Mouse (Mus musculus): ENCODE data around the gene Zdhhc14. TPM values are rescaled to one million over a fixed set of nuclear protein-coding genes. Genes with fewer than 3 reads are reported as not detected.

Gene Zdhhc14
- polyA plus RNA-seq, 1 experiment from 2014 or later = 1.6 TPM

- Histone ChIP-seq H3K4me1 (ENCODE audit: insufficient read depth) (peaks cover 5% of the 10 kb centered on the region; the same call in 1 of the 2 replicates), H3K27ac (ENCODE audit: low read depth) (peak overlapping the region; percentile 50; the same call in 1 of the 2 replicates), H3K4me3 (ENCODE audit: low read depth, low read length) (peak overlapping the region; percentile 69), H3K36me3 (ENCODE audit: insufficient read depth) (no peaks in the 10 kb centered on the region), H3K4me2 (peak overlapping the region; percentile 100), H3K9ac (peak overlapping the region; percentile 52), H3K9me3 (ENCODE audit: low read depth, low read length) (no peaks in the 10 kb centered on the region), H3K27me3 (ENCODE audit: insufficient read depth, low read length) (peaks cover 15% of the 10 kb centered on the region)
- ATAC-seq (ENCODE audit: insufficient read depth) (peak; percentile 48), DNase-seq (peak; percentile 48)
- TF ChIP-seq CTCF (IDR thresholded peaks at IDR 0.05; ENCODE audit: low read depth) = no peak
- WGBS = under 1% methylated on average over 48 of the region's 48 CpGs
Measured at GRCm38 (mm10) chr17:5492746-5493160, 396 bp downstream of the Zdhhc14 start.

DNA sequence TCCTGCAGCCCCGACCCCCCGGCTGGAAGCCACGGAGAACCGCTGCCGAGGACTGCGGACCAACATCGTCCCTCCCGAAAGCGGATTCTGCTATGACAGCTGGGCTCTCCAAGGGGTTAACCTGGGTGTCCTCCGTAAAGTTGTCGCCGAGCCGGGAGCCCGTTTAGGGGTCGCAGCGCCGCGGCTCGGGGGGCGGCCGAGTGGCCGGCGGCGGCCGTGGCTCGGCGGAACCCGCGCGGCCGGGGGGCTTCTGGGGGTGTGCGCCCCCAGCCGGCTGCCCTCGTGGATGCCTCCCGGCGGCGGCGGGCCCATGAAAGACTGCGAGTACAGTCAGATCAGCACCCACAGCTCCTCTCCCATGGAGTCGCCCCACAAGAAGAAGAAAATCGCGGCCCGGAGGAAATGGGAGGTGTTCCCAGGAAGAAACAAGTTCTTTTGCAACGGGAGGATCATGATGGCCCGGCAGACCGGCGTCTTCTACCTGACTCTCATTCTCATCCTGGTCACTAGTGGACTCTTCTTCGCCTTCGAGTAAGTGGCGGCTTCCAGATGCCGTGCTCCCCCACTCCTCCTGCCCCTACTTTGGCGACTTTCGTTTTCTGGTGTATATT, 909 bp downstream of the Zdhhc14 start:
- peak overlapping the region; percentile 52 for H3K9ac ChIP-seq
- peaks cover 15% of the 10 kb centered on the region for H3K27me3 ChIP-seq (ENCODE audit: insufficient read depth, low read length)
- no peak for TF ChIP-seq CTCF (IDR thresholded peaks at IDR 0.05; ENCODE audit: low read depth)
- no peak overlapping the region for H3K27ac ChIP-seq (ENCODE audit: low read depth)
- peak overlapping the region; percentile 69 for H3K4me3 ChIP-seq (ENCODE audit: low read depth, low read length)
- H3K9me3 ChIP-seq (ENCODE audit: low read depth, low read length) = no peaks in the 10 kb centered on the region
- peak overlapping the region; percentile 100 for H3K4me2 ChIP-seq
- DNase-seq (peak; percentile 32), ATAC-seq (ENCODE audit: insufficient read depth) (no peak; the same call in 1 of the 2 replicates)
- whole genome bisulfite sequencing = 3% methylated on average over 49 of the region's 53 CpGs
- no peaks in the 10 kb centered on the region for H3K36me3 ChIP-seq (ENCODE audit: insufficient read depth)
- peaks cover 5% of the 10 kb centered on the region; the same call in 1 of the 2 replicates for H3K4me1 ChIP-seq (ENCODE audit: insufficient read depth)

DNA sequence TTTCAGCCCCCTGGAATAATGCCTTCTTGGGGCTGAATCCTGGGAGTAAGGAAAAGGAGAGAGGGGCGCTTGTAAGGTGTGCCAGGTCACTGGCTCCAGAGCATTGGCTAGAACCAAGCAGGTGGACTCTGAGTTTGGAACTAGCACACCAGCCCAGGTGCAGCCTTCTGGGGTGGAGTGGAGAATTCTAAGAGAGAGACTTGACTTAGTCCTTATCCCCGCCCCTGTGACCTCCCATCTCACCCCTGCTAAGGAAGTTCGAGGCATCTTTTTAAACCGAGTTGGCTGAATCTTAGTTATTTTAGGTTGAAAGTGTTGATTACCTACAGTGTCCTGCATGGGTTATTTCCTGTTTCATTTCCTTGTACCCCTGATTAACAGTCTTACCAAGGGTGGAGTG, 1.5 kb downstream of the Zdhhc14 start:
- DNase-seq = no peak
- Histone ChIP-seq H3K36me3 (ENCODE audit: insufficient read depth) (no peaks in the 10 kb centered on the region), H3K9ac (peak overlapping the region; percentile 52), H3K4me2 (peak overlapping the region; percentile 100), H3K27ac (ENCODE audit: low read depth) (no peak overlapping the region), H3K4me3 (ENCODE audit: low read depth, low read length) (peak overlapping the region; percentile 69), H3K9me3 (ENCODE audit: low read depth, low read length) (no peaks in the 10 kb centered on the region), H3K27me3 (ENCODE audit: insufficient read depth, low read length) (peaks cover 15% of the 10 kb centered on the region), H3K4me1 (ENCODE audit: insufficient read depth) (peaks cover 5% of the 10 kb centered on the region; the same call in 1 of the 2 replicates)
- no peak for ATAC-seq (ENCODE audit: insufficient read depth)
- no peak for TF ChIP-seq CTCF (IDR thresholded peaks at IDR 0.05; ENCODE audit: low read depth)
- 19% methylated on average over 4 of the region's 4 CpGs for WGBS

DNA sequence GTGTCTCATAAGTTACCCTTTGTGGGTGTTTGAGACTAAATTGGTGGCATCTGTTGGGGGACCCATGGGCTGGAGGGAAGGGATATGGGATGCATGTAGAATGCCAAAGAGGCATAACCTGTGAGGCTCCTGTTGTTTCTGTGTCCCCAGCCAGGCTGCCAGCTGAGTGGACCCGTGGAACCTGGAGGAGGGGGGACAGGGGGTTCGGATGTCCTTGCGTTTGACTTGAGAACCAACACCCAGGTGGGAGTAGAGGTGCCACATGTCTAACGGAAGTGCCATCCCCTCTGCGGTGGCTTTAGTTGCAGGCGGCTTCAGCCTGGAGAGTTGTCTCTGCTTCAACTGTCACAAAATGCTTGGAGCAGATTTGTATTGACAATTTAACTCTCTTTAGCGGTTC, 2.5 kb downstream of the Zdhhc14 start:
- Histone ChIP-seq H3K36me3 (ENCODE audit: insufficient read depth) (no peaks in the 10 kb centered on the region), H3K27ac (ENCODE audit: low read depth) (no peak overlapping the region), H3K4me2 (peak overlapping the region; percentile 100), H3K27me3 (ENCODE audit: insufficient read depth, low read length) (peaks cover 15% of the 10 kb centered on the region), H3K9me3 (ENCODE audit: low read depth, low read length) (no peaks in the 10 kb centered on the region), H3K4me3 (ENCODE audit: low read depth, low read length) (peak overlapping the region; percentile 69; the same call in 1 of the 2 replicates), H3K4me1 (ENCODE audit: insufficient read depth) (peaks cover 5% of the 10 kb centered on the region; the same call in 1 of the 2 replicates), H3K9ac (no peak overlapping the region)
- DNase-seq (no peak), ATAC-seq (ENCODE audit: insufficient read depth) (no peak)
- TF ChIP-seq CTCF (IDR thresholded peaks at IDR 0.05; ENCODE audit: low read depth) = no peak
- WGBS = 80% methylated on average over 7 of the region's 7 CpGs

DNA sequence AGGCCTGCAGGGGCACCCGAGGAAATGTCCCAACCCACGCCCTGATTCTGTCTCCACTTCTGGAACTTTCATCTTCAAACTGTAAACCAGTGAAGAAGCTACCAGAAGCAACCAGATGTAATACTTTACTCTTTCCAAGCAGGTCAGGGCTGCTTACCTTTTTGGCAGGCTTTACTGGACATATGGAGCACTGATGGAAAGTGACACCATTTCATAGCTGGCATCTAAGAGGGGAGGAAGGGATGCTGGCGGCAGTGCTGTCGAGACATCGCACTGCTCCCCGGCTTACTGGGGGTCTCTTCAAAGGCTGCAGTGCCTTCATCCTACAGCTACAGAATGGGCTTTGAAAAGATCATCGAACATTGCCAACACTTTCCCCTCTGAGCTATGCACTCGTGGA, 5.3 kb downstream of the Zdhhc14 start:
- 70% methylated on average over 8 of the region's 8 CpGs for WGBS
- no peak for DNase-seq
- Histone ChIP-seq H3K27ac (ENCODE audit: low read depth) (no peak overlapping the region), H3K4me2 (no peak overlapping the region), H3K27me3 (ENCODE audit: insufficient read depth, low read length) (peaks cover 15% of the 10 kb centered on the region), H3K9me3 (ENCODE audit: low read depth, low read length) (no peaks in the 10 kb centered on the region), H3K4me1 (ENCODE audit: insufficient read depth) (peaks cover 5% of the 10 kb centered on the region; the same call in 1 of the 2 replicates), H3K4me3 (ENCODE audit: low read depth, low read length) (no peak overlapping the region), H3K36me3 (ENCODE audit: insufficient read depth) (no peaks in the 10 kb centered on the region), H3K9ac (no peak overlapping the region)
- no peak for TF ChIP-seq CTCF (IDR thresholded peaks at IDR 0.05; ENCODE audit: low read depth)
- no peak for ATAC-seq (ENCODE audit: insufficient read depth)

DNA sequence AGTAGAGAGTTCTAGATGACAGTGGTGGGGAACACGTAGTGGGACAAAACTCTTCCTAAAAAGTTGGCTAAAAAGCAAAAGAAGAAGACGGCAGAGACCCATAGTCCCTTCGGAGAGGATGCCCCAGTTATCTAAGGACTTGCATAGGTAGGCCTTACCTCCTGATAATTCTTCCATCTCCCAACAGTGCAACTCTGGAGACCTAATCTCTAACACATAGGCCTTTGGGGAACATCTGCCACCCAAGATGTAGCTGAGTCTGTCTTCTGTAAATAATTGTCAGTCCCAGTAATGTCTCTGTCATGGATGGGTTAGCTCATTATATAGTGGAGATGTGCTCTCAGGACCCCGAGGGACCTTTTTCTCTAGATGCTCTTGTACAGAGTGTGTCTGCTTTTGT, 6.6 kb downstream of the Zdhhc14 start:
- H3K9ac ChIP-seq = no peak overlapping the region
- no peak overlapping the region for H3K4me2 ChIP-seq
- no peak overlapping the region for H3K4me3 ChIP-seq (ENCODE audit: low read depth, low read length)
- H3K4me1 ChIP-seq (ENCODE audit: insufficient read depth) = no peaks in the 10 kb centered on the region
- no peak for ATAC-seq (ENCODE audit: insufficient read depth)
- no peaks in the 10 kb centered on the region for H3K36me3 ChIP-seq (ENCODE audit: insufficient read depth)
- peaks cover 5% of the 10 kb centered on the region for H3K27me3 ChIP-seq (ENCODE audit: insufficient read depth, low read length)
- TF ChIP-seq CTCF (IDR thresholded peaks at IDR 0.05; ENCODE audit: low read depth) = no peak
- H3K27ac ChIP-seq (ENCODE audit: low read depth) = no peak overlapping the region
- 93% methylated on average over 4 of the region's 4 CpGs for WGBS
- H3K9me3 ChIP-seq (ENCODE audit: low read depth, low read length) = no peaks in the 10 kb centered on the region
- no peak for DNase-seq

- H3K27me3 ChIP-seq (ENCODE audit: insufficient read depth, low read length) = no peaks in the 10 kb centered on the region
- no peak for ATAC-seq (ENCODE audit: insufficient read depth)
- no peaks in the 10 kb centered on the region for H3K9me3 ChIP-seq (ENCODE audit: low read depth, low read length)
Measured at GRCm38 (mm10) chr17:5503981-5504760, 11.8 kb downstream of the Zdhhc14 start.

More at GRCm38 (mm10) chr17:5503981-5504760, 11.8 kb downstream of the Zdhhc14 start:
- Histone ChIP-seq H3K4me2 (no peak overlapping the region), H3K4me1 (ENCODE audit: insufficient read depth) (no peaks in the 10 kb centered on the region), H3K27ac (ENCODE audit: low read depth) (no peak overlapping the region), H3K4me3 (ENCODE audit: low read depth, low read length) (no peak overlapping the region), H3K36me3 (ENCODE audit: insufficient read depth) (no peaks in the 10 kb centered on the region), H3K9ac (no peak overlapping the region)
- 79% methylated on average over 8 of the region's 8 CpGs for WGBS
- no peak for TF ChIP-seq CTCF (IDR thresholded peaks at IDR 0.05; ENCODE audit: low read depth)
- no peak for DNase-seq

All from lung, embryonic 14.5 days (tissue).